Mouse (Mus musculus): ENCODE results near the gene Tacstd2. TPM values are rescaled to one million over a fixed set of nuclear protein-coding genes. Genes with fewer than 3 reads are reported as not detected.

The Tacstd2 gene
- polyA plus RNA-seq (2021; fragmentation: Nextera tagmentation) = 0.35 TPM in 1 of 2 replicates, not detected in the other
- long read RNA-seq, experiment 1 = 0 reads
- long read RNA-seq, experiment 2 = 0 reads

DNA sequence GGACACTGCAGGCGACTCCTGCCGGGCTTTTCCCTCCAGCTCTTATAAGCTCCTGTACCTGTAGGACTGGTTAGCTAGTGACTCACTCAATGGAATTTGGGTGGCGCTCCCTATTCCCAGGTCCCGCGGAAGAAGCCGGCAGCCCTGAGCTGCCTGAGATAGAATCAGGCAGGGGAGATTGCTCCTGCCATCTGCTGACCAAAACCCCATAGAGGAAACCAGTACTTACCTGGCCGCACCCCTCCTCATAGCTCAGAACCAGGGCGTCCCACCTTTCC is at the start of gene Tacstd2:
Gene Tacstd2, minus strand, starts transcription at position 20 of the 278 bp plus-strand sequence.

DNA sequence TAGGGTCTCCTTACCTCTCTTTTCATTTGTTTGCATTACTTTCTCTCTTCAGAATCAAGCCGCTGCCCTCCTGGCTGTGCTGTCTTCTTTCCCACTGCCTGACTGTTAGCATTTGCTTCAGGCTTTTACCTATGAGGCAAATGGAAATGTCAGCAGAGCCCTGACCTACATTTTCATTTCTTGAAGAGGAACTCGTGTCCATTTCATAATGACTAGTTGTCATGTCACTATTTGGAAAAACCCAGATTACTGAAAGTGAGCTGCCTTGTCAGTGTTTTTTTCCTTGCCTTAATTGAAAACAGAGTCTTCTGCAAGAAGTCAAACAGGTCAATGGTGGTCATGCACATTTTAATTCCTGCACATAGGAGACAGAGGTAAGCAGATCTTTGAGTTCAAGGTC is 43.8 kb downstream of the Tacstd2 start, which contains the start of gene Il23r:
Gene Il23r, minus strand, starts transcription at position 101 of the 400 bp plus-strand sequence.

Other genes with a start within 250 kb of the Tacstd2 start
- gene Il12rb2, start 159.6 kb downstream of the Tacstd2 start, polyA plus RNA-seq (2021; fragmentation: Nextera tagmentation) = 0.09 and 0.20 TPM in 2 replicates
- gene Il23r, start 43.9 kb downstream of the Tacstd2 start, polyA plus RNA-seq (2021; fragmentation: Nextera tagmentation) = not detected in 2 replicates

Data from layer of hippocampus, adult 6 months (tissue).